Mouse (Mus musculus): ENCODE measurements around the gene Gm340. TPM values are rescaled to one million over a fixed set of nuclear protein-coding genes. Genes with fewer than 3 reads are reported as not detected.

Gm340 gene
- polyA plus RNA-seq, 1 experiment from 2014 or later, result 4.2 TPM

DNA sequence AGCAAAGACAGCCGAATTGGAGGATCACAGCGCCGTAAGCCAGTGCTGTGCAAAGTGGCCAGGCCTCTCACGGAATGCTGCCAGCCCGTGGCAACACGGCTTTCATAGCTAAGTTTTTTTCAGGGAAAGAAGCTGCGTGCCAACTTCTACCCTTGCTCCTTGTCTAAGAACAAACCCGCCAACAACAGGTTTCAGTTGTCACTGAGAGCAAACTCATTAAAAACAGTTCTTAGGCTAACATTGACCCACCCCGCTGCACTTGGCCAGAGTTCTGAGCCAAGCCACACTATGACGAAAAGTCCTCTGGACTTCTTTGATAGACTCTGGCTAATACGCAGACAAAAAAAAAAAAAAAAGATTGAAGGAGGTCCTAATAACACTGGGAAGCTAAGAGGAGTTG lies 46.8 kb downstream of the Gm340 start:
- no peak for ATAC-seq (ENCODE audit: insufficient read depth)
- 78% methylated on average over 11 of the region's 11 CpGs for WGBS
- Histone ChIP-seq H3K9me3 (ENCODE audit: low read depth, low read length) (no peaks in the 10 kb centered on the region), H3K4me3 (ENCODE audit: low read depth, low read length) (no peak overlapping the region), H3K27me3 (ENCODE audit: insufficient read depth, low read length) (no peaks in the 10 kb centered on the region), H3K27ac (ENCODE audit: low read depth) (no peak overlapping the region), H3K36me3 (ENCODE audit: insufficient read depth) (no peaks in the 10 kb centered on the region), H3K4me1 (ENCODE audit: insufficient read depth) (no peaks in the 10 kb centered on the region), H3K4me2 (no peak overlapping the region), H3K9ac (no peak overlapping the region)
- no peak for DNase-seq
- no peak for TF ChIP-seq CTCF (IDR thresholded peaks at IDR 0.05; ENCODE audit: low read depth)

DNA sequence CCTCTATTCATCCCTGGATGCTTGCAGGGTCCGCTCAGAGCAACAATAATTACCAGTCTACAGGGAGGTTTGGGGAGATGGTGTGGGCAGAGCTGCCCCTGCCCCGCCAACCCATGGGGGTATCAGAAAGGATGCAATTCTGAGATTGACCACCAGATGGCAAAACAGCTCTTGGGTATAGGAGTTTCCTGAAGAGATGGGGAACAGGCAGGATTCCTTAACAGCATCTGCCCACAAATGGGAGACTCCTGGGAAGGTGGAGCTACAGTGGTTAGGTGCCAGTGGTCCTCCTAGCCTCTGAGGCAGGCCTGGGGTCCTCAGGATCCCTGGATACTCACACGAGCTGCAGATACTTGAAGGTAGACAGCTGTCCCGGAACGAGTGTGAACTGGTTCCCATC lies 47.4 kb downstream of the Gm340 start:
- TF ChIP-seq CTCF (IDR thresholded peaks at IDR 0.05; ENCODE audit: low read depth), result peak; percentile 88
- Histone ChIP-seq H3K36me3 (ENCODE audit: insufficient read depth) (no peaks in the 10 kb centered on the region), H3K27ac (ENCODE audit: low read depth) (no peak overlapping the region), H3K9ac (no peak overlapping the region), H3K27me3 (ENCODE audit: insufficient read depth, low read length) (no peaks in the 10 kb centered on the region), H3K9me3 (ENCODE audit: low read depth, low read length) (no peaks in the 10 kb centered on the region), H3K4me2 (no peak overlapping the region), H3K4me1 (ENCODE audit: insufficient read depth) (no peaks in the 10 kb centered on the region), H3K4me3 (ENCODE audit: low read depth, low read length) (no peak overlapping the region)
- ATAC-seq (ENCODE audit: insufficient read depth), result no peak
- WGBS, result 36% methylated on average over 5 of the region's 5 CpGs
- peak; percentile 87 for DNase-seq

DNA sequence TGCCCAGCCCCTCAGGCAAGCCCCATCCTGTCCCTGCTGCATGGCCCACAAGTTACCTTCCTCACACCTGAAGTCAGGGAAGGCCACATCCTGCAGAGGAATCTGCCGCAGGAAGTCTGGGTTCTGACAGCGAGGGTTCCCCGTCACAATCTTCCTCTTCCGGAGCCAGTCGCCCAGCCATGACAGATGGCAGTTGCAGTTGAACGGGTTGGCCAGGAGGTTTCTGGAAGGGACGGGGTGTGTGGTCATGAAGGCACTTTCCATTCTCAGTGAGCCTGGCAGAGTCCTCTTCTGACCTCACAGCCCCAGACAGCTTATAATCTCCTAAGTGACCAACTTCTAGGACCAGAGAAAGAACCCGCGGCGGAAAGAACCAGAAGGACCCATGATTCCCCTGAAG lies 51.9 kb downstream of the Gm340 start:
- Histone ChIP-seq H3K27me3 (ENCODE audit: insufficient read depth, low read length) (no peaks in the 10 kb centered on the region), H3K4me3 (ENCODE audit: low read depth, low read length) (no peak overlapping the region), H3K4me1 (ENCODE audit: insufficient read depth) (no peaks in the 10 kb centered on the region), H3K4me2 (no peak overlapping the region), H3K9me3 (ENCODE audit: low read depth, low read length) (no peaks in the 10 kb centered on the region), H3K27ac (ENCODE audit: low read depth) (no peak overlapping the region), H3K36me3 (ENCODE audit: insufficient read depth) (no peaks in the 10 kb centered on the region), H3K9ac (no peak overlapping the region)
- TF ChIP-seq CTCF (IDR thresholded peaks at IDR 0.05; ENCODE audit: low read depth), result no peak
- DNase-seq (no peak), ATAC-seq (ENCODE audit: insufficient read depth) (no peak)
- WGBS, result 74% methylated on average over 10 of the region's 10 CpGs

DNA sequence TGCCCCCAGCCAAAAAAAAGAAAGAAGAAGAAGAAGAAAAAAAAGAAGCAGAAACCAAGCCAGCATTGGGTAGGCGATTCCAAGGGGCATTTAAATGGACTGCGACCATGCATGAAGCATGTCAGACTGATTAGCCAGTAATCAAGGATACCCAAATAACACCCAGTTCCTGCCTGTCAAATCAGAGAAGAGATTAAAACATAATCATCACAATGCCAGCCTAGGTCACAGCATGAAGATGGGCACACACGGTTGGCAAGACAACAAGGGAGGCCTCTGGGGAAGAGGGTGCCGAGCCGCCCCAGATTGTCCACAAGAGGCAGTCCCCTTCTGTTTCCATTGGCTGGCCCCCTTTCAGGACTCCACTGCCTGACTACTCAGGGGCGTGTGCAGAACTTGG lies 52.8 kb downstream of the Gm340 start:
- Histone ChIP-seq H3K4me2 (no peak overlapping the region), H3K9me3 (ENCODE audit: low read depth, low read length) (no peaks in the 10 kb centered on the region), H3K27me3 (ENCODE audit: insufficient read depth, low read length) (no peaks in the 10 kb centered on the region), H3K27ac (ENCODE audit: low read depth) (no peak overlapping the region), H3K9ac (no peak overlapping the region), H3K36me3 (ENCODE audit: insufficient read depth) (no peaks in the 10 kb centered on the region), H3K4me3 (ENCODE audit: low read depth, low read length) (no peak overlapping the region), H3K4me1 (ENCODE audit: insufficient read depth) (no peaks in the 10 kb centered on the region)
- 68% methylated on average over 6 of the region's 6 CpGs for WGBS
- no peak for TF ChIP-seq CTCF (IDR thresholded peaks at IDR 0.05; ENCODE audit: low read depth)
- DNase-seq, result no peak
- no peak for ATAC-seq (ENCODE audit: insufficient read depth)

Small RNA genes within 50 kb of the gene (microRNA-seq; reads per million reads assigned to microRNA genes)
- not detected for gene Mir8091 (ENCODE audit: borderline number of aligned reads)

Other genes with a start within 250 kb of the Gm340 start
- gene Pik3ap1, start 197.3 kb upstream of the Gm340 start, polyA plus RNA-seq (2014; fragmentation: Nextera tagmentation; extraction: Ambion mirVana), result 2.7 TPM in 2 replicates
- 13.0 and 13.9 TPM in 2 replicates for gene Lcor, start 99.7 kb upstream of the Gm340 start, polyA plus RNA-seq (2014; fragmentation: Nextera tagmentation; extraction: Ambion mirVana)
- 0.08 and 0.24 TPM in 2 replicates for gene Slit1, start 161.3 kb downstream of the Gm340 start, polyA plus RNA-seq (2014; fragmentation: Nextera tagmentation; extraction: Ambion mirVana)
- gene Arhgap19, start 219.7 kb downstream of the Gm340 start, polyA plus RNA-seq (2014; fragmentation: Nextera tagmentation; extraction: Ambion mirVana), result 39.2 and 40.9 TPM in 2 replicates
- gene Frat1, start 247.6 kb downstream of the Gm340 start, polyA plus RNA-seq (2014; fragmentation: Nextera tagmentation; extraction: Ambion mirVana), result 4.4 and 4.5 TPM in 2 replicates

All from lung, embryonic 14.5 days (tissue).